Mouse (Mus musculus): ENCODE measurements around the gene Lingo3. TPM values are rescaled to one million over a fixed set of nuclear protein-coding genes. Genes with fewer than 3 reads are reported as not detected.

Lingo3 gene
- total RNA-seq, 2 experiments from 2014 or later: 4.1 to 6.3 TPM

Small RNA genes within 50 kb of the gene (microRNA-seq; reads per million reads assigned to microRNA genes)
- 3.3 to 3.7 reads per million in 2 experiments for gene Mir1982 (ENCODE audit: borderline number of aligned reads in 2 of 2)

Other genes with a start within 250 kb of the Lingo3 start
- gene Scamp4, start 241.2 kb downstream of the Lingo3 start, total RNA-seq (2021): 10 to 100 TPM; 49.7 to 54.4 TPM
- 1 to 10 TPM; 1.8 to 2.1 TPM for gene Adat3, start 241.2 kb downstream of the Lingo3 start, total RNA-seq (2021)
- gene Gm49322, start 238.0 kb downstream of the Lingo3 start, total RNA-seq (2021): 1 to 10 TPM; 2.6 to 3.0 TPM
- 100 to 1,000 TPM; 134 to 140 TPM for gene Csnk1g2, start 221.2 kb downstream of the Lingo3 start, total RNA-seq (2021)
- gene Btbd2, start 187.0 kb downstream of the Lingo3 start, total RNA-seq (2021): 10 to 100 TPM; 51.4 to 58.5 TPM
- gene Mknk2, start 165.9 kb downstream of the Lingo3 start, total RNA-seq (2021): 100 to 1,000 TPM; 162 to 331 TPM
- gene Mob3a, start 142.1 kb downstream of the Lingo3 start, total RNA-seq (2021): 10 to 100 TPM; 16.1 to 29.6 TPM
- 10 to 100 TPM; 11.0 to 18.0 TPM for gene Izumo4, start 141.9 kb downstream of the Lingo3 start, total RNA-seq (2021)
- gene Ap3d1, start 101.8 kb downstream of the Lingo3 start, total RNA-seq (2021): 100 to 1,000 TPM in 1 of 2 experiments, 10 to 100 TPM in 1; 97.1 to 104 TPM
- 10 to 100 TPM; 61.0 to 66.4 TPM for gene Dot1l, start 88.8 kb downstream of the Lingo3 start, total RNA-seq (2021)
- 10 to 100 TPM; 47.8 to 50.5 TPM for gene Sf3a2, start 45.8 kb downstream of the Lingo3 start, total RNA-seq (2021)
- 10 to 100 TPM; 69.0 to 87.2 TPM for gene Plekhj1, start 45.4 kb downstream of the Lingo3 start, total RNA-seq (2021)
- 1 to 10 TPM in 1 of 2 experiments, under 1 TPM in 1; 0.83 to 1.5 TPM for gene Amh, start 38.8 kb downstream of the Lingo3 start, total RNA-seq (2021)
- 1 to 10 TPM; 4.0 to 7.3 TPM for gene Jsrp1, start 30.5 kb downstream of the Lingo3 start, total RNA-seq (2021)
- 100 to 1,000 TPM; 903 to 981 TPM for gene Oaz1, start 17.4 kb downstream of the Lingo3 start, total RNA-seq (2021)
- gene Lsm7, start 11.2 kb upstream of the Lingo3 start, total RNA-seq (2021): 10 to 100 TPM; 22.9 to 34.3 TPM
- gene Sppl2b, start 11.2 kb upstream of the Lingo3 start, total RNA-seq (2021): 10 to 100 TPM; 24.0 to 28.3 TPM
- under 1 TPM; 0.10 to 0.13 TPM for gene Tmprss9, start 27.8 kb upstream of the Lingo3 start, total RNA-seq (2021)
- gene Timm13, start 56.9 kb upstream of the Lingo3 start, total RNA-seq (2021): 100 to 1,000 TPM; 208 to 219 TPM
- gene Lmnb2, start 74.2 kb upstream of the Lingo3 start, total RNA-seq (2021): 10 to 100 TPM; 14.1 to 15.2 TPM
- gene Gadd45b, start 86.0 kb upstream of the Lingo3 start, total RNA-seq (2021): 10 to 100 TPM; 34.1 to 75.0 TPM
- gene Gng7, start 170.9 kb upstream of the Lingo3 start, total RNA-seq (2021): 10 to 100 TPM in 1 of 2 experiments, 1 to 10 TPM in 1; 7.0 to 11.1 TPM
- 1 to 10 TPM; 1.7 to 1.8 TPM for gene Diras1, start 181.6 kb upstream of the Lingo3 start, total RNA-seq (2021)
- gene Slc39a3, start 193.4 kb upstream of the Lingo3 start, total RNA-seq (2021): 10 to 100 TPM; 25.6 to 44.1 TPM
- gene Sgta, start 216.1 kb upstream of the Lingo3 start, total RNA-seq (2021): 100 to 1,000 TPM; 220 to 229 TPM
- 10 to 100 TPM; 34.0 to 64.4 TPM for gene Thop1, start 226.0 kb upstream of the Lingo3 start, total RNA-seq (2021)